Mouse (Mus musculus) spleen, adult 2 months (tissue): ENCODE data around the gene Grin2c. TPM values are rescaled to one million over a fixed set of nuclear protein-coding genes. Genes with fewer than 3 reads are reported as not detected.

Experiments
- DNase-seq, 2 experiments: peaks; one replicate each; pipeline versions ENCODE4 v3.0.0 to v3.0.0-alpha.2; 2012 to 2021; ENCODE audit warnings: low spot score in 2 of 2, low read depth in 1 of 2
- H3K27ac ChIP-seq: fragments of 200-500 bp; 2 replicates; pipeline ENCODE4 v1.5.1; 2012; ENCODE audit warnings: low read length, inconsistent platforms; ENCODE audit not compliant: insufficient read depth
- H3K27me3 ChIP-seq: fragments of 200-500 bp; 2 replicates; pipeline ENCODE4 v1.6.1; 2012; ENCODE audit warnings: mild to moderate bottlenecking, moderate library complexity, low read length, inconsistent platforms; ENCODE audit not compliant: control insufficient read depth, insufficient read depth
- H3K36me3 ChIP-seq: fragments of 200-500 bp; 2 replicates; pipeline ENCODE4 v1.6.1; 2012; ENCODE audit warnings: mild to moderate bottlenecking, low read length, inconsistent platforms; ENCODE audit not compliant: control insufficient read depth, insufficient read depth
- H3K4me1 ChIP-seq: fragments of 200-500 bp; 2 replicates; pipeline ENCODE4 v1.6.1; 2011; ENCODE audit warnings: inconsistent platforms; ENCODE audit not compliant: control insufficient read depth, insufficient read depth, insufficient read length
- H3K4me3 ChIP-seq: fragments of 200-500 bp; 2 replicates; pipeline ENCODE4 v1.5.1; 2011; ENCODE audit warnings: mild to moderate bottlenecking, inconsistent platforms; ENCODE audit not compliant: insufficient read depth, insufficient read length; ENCODE audit errors: extremely low read depth
- CTCF ChIP-seq: fragments of 200-500 bp; IDR thresholded peaks from 2 replicates; pipeline ENCODE4 v1.5.1; 2011; ENCODE audit warnings: mild to moderate bottlenecking, inconsistent platforms; ENCODE audit not compliant: insufficient read depth, insufficient read length, insufficient replicate concordance; ENCODE audit errors: extremely low read depth
- POLR2A ChIP-seq: fragments of 200-500 bp; IDR thresholded peaks from 2 replicates; pipeline ENCODE4 v1.6.1; 2011; ENCODE audit warnings: low read depth, low read length, inconsistent platforms
- WGBS: fragments of 180-500 bp; shearing (Covaris S2); methylation state at CpG from one replicate; pipeline ENCODE4 v1.1.7; 2018; 5-methylcytosine and 5-hydroxymethylcytosine counted together
- polyA plus RNA-seq: library from polyadenylated mRNA; depleted of rRNA; stranded (reverse); fragments of >200 nt; gene quantifications from 2 replicates; pipeline ENCODE4 v1.2.3, GENCODE M21; 2012

Gene Grin2c
- polyA plus RNA-seq, 1 experiment: 13.7 TPM

DNA sequence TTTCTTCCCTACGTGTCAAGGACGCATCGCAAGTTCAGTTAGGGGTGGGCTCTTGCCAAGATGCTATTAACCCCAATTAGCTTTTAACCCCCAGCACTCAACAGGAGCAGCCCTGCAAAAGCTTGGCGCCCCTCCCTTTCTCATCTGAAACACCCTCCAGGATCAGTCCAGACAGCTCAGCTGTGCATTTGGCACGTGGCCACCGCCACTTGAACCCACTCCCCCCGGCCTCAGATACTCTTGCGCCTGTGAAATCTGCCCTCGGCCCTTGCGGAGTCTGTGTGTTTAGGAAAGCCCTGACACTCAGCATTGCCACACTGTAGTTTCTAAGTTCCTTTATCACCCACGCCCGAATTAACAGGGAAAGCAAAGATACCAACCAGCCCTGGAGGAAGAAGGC, 45.0 kb downstream of the Grin2c start:
- H3K4me1 ChIP-seq: peaks cover 9% of the 10 kb centered on the region; the same call in 1 of the 2 replicates
- 86% methylated on average over 12 of the region's 12 CpGs for WGBS
- H3K36me3 ChIP-seq: no peaks in the 10 kb centered on the region
- no peak for DNase-seq
- no peak overlapping the region for H3K4me3 ChIP-seq
- TF ChIP-seq CTCF (no peak), POLR2A (no peak)
- H3K27ac ChIP-seq: no peak overlapping the region
- no peaks in the 10 kb centered on the region for H3K27me3 ChIP-seq

DNA sequence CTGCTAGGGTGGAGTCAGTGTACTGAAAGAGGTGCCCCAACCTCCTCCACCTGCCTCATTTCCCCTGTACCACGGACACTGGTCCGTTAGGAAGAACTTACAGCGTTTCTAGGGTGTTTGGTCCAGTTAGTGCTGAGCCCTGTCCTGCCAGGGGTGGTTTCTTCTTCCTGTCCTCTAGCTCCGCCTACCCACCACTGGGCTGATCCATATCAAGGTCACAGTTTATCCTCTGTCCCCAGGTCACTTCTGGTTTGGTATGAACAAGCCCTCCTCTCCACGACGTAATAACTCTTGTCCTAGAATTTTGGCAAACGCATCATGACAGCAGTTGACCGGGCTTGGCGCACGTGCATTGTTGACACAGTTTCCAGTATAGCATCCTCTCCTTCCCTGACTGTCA, 47.4 kb downstream of the Grin2c start:
- TF ChIP-seq POLR2A (no peak), CTCF (no peak)
- no peak overlapping the region for H3K4me3 ChIP-seq
- H3K36me3 ChIP-seq: no peaks in the 10 kb centered on the region; the same call in 1 of the 2 replicates
- DNase-seq: no peak
- no peak overlapping the region for H3K27ac ChIP-seq
- H3K27me3 ChIP-seq: no peaks in the 10 kb centered on the region
- no peaks in the 10 kb centered on the region; the same call in 1 of the 2 replicates for H3K4me1 ChIP-seq
- 88% methylated on average over 10 of the region's 10 CpGs for WGBS

GRCm38 (mm10) chr11:115219263-115219662, 47.8 kb downstream of the Grin2c start:
- no peak overlapping the region for H3K27ac ChIP-seq
- no peaks in the 10 kb centered on the region; the same call in 1 of the 2 replicates for H3K36me3 ChIP-seq
- no peak for DNase-seq
- whole genome bisulfite sequencing: 79% methylated on average over 9 of the region's 9 CpGs
- H3K4me3 ChIP-seq: no peak overlapping the region
- no peaks in the 10 kb centered on the region; the same call in 1 of the 2 replicates for H3K4me1 ChIP-seq
- no peaks in the 10 kb centered on the region for H3K27me3 ChIP-seq
- TF ChIP-seq CTCF (no peak), POLR2A (no peak)

DNA sequence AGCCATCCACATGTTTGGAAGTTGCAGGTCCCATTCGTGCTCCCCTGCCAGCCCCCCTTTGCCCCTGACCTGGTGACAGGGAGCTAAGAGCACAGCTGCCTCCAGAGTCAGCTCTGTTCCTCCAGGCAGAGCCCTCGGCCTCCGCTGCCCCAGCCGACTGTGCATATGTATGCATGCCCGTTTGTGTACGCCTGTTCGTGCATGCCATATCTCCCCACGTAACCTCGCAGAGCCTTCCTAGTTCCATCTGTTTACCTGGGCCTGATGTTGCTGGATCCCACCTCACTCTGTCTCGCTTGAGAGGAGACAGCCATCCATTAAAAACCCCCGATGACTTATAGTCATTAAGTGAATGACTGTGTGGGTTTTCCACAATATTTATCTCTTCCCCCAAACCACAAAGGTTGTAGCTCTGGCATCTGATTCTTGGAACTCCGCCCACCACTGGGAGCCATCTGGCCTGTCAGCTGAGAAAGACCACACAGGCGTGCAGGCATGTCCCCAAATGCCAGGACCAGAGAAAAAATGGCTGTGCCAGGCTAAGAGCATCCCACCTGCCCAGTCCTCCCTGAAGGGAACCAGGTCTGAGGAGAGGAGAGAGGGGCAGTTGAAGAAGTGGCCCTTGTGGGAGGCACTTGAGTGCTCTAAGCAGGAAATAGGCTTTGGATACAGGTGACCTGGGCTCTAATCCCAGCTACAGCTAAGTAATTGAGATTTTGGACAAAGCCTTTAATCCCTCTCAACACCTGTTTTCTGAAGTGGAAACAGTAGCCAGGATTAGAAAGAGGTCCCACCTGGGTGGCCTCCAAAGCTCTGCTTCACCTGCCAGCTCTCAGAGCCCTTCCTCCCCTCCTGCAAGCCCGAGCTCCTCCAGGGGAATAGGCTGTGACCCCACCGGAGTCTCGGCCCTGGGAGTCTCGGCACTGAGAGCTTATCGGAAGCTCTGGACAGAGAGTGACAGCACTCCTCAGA, 49.3 kb downstream of the Grin2c start:
- TF ChIP-seq CTCF: no peak
- TF ChIP-seq POLR2A: no peak
- Histone ChIP-seq H3K4me3 (no peak overlapping the region), H3K27me3 (no peaks in the 10 kb centered on the region), H3K4me1 (no peaks in the 10 kb centered on the region), H3K36me3 (no peaks in the 10 kb centered on the region; the same call in 1 of the 2 replicates), H3K27ac (no peak overlapping the region)
- 62% methylated on average over 18 of the region's 18 CpGs for WGBS
- no peak for DNase-seq

DNA sequence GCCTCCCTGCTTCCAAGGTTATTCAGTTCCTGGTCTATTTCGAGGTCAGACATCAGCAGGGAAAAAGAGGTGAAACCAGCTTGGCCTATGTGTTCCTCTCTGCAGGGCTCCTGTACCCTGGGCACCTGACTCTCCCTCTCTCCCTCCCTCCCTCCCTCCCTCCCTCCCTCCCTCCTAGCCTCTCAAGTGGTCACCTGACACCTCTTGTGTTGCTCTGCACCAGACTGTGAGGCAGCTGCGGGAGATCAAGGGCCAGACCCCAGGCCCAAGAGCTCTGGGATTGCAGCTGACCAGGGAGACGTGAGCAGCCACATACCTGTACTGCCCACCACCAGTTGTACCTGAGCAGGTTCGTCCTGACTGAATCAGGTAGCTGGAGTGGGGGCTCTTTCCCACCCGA, 51.9 kb downstream of the Grin2c start:
- H3K4me1 ChIP-seq: no peaks in the 10 kb centered on the region
- no peak for TF ChIP-seq POLR2A
- no peak for TF ChIP-seq CTCF
- no peak for DNase-seq
- no peaks in the 10 kb centered on the region; the same call in 1 of the 2 replicates for H3K36me3 ChIP-seq
- 83% methylated on average over 5 of the region's 5 CpGs for WGBS
- no peak overlapping the region for H3K4me3 ChIP-seq
- no peak overlapping the region for H3K27ac ChIP-seq
- no peaks in the 10 kb centered on the region for H3K27me3 ChIP-seq

- Histone ChIP-seq H3K27ac (no peak overlapping the region), H3K4me3 (no peak overlapping the region), H3K36me3 (peaks cover 12% of the 10 kb centered on the region), H3K4me1 (no peaks in the 10 kb centered on the region), H3K27me3 (no peaks in the 10 kb centered on the region)
- WGBS: 90% methylated on average over 13 of the region's 13 CpGs
- DNase-seq: no peak
- TF ChIP-seq POLR2A (no peak), CTCF (no peak)
Measured at GRCm38 (mm10) chr11:115212116-115212515, 54.9 kb downstream of the Grin2c start.

- Histone ChIP-seq H3K27me3 (no peaks in the 10 kb centered on the region), H3K4me3 (no peak overlapping the region), H3K36me3 (peaks cover 33% of the 10 kb centered on the region), H3K4me1 (no peaks in the 10 kb centered on the region), H3K27ac (no peak overlapping the region)
- no peak for DNase-seq
- no peak for TF ChIP-seq POLR2A
- TF ChIP-seq CTCF: no peak
- 96% methylated on average over 7 of the region's 7 CpGs for WGBS
Measured at GRCm38 (mm10) chr11:115209958-115210357, 57.1 kb downstream of the Grin2c start.
